Mouse (Mus musculus) thymus, adult 2 months (tissue): ENCODE measurements around the gene Zfyve26.

Experiments used
- CTCF ChIP-seq: fragments of 200-500 bp; IDR thresholded peaks from 2 replicates; pipeline ENCODE4 v1.5.1; 2012; ENCODE audit warnings: mild to moderate bottlenecking, control low read depth, low read length, moderate library complexity, borderline replicate concordance; ENCODE audit not compliant: control insufficient read depth, poor library complexity, insufficient read depth; ENCODE audit errors: extremely low read depth
- POLR2A ChIP-seq: fragments of 200-500 bp; IDR thresholded peaks from 2 replicates; pipeline ENCODE4 v1.6.1; 2012; ENCODE audit warnings: mild to moderate bottlenecking, low read length, control low read depth, moderate library complexity; ENCODE audit not compliant: control insufficient read depth, poor library complexity, insufficient read depth; ENCODE audit errors: extremely low read depth

DNA sequence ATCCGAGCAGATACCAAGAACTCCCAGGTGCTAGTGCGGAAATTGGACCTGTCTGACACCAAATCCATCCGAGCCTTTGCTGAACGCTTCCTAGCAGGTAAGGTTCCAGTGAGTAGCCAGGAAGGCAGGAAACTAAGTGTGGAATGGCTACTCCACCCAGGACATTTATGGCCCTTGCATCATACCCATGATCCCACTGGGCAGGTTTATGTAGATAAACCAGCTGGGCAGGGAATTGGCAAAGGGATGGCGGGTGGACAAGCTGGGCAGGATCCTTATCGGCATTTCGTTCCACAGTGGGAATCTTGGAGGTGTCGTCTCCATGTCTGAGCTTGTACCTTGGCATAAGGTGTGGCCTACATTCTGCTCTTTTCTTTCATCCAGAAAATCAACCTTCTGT is 84.7 kb downstream of the Zfyve26 start:
- TF ChIP-seq CTCF (no peak), POLR2A (no peak)
